Mouse (Mus musculus) ES-Bruce4 (cell line): Measurements from ENCODE around the gene Git1.
A peak's percentile ranks its signal among the peaks of the same experiment; 100 is the strongest.

Experiments
- CTCF ChIP-seq: IDR thresholded peaks from one replicate; pipeline ENCODE4 v1.8.1; 2011; ENCODE audit warnings: low read depth, low read length
- POLR2A ChIP-seq: IDR thresholded peaks from one replicate; pipeline ENCODE4 v1.8.1; 2011; ENCODE audit warnings: low read length; ENCODE audit not compliant: insufficient read depth

DNA sequence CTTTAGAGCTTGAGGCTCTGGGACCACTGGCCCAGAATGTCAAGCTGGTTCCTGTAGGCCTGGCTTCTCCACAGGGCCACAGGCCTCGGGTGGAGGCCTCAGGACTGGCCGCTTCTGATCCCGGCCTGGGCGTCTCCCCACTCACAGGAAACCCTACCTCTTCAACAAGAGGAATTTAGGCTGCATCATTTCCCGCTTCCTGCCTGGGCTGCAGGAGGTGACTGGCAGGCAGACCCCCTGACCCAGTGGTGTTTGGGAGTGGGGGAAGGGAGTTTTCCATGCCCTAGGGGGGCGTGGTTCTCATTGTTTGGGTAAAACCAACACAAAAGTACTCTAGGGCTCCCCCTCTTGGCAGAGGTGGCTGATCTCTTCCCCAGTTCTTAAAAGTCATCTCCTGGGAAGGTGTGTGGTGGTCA lies 4.0 kb downstream of the Git1 start:
- TF ChIP-seq CTCF (peak; percentile 12), POLR2A (no peak)
